Mouse (Mus musculus) natural killer cell, adult 2 months (primary cell): ENCODE results near the gene Rpl10-ps3.

Experiments
- DNase-seq, 2 experiments: peaks; one replicate each; pipeline ENCODE4 v3.0.0; 2022; ENCODE audit warnings: low spot score in 2 of 2

The Rpl10-ps3 gene

GRCm38 (mm10) chr9:50311036-50311545 lies 33.7 kb downstream of the Rpl10-ps3 start:
- DNase-seq = no peak

GRCm38 (mm10) chr9:50305666-50306402 lies 38.9 kb downstream of the Rpl10-ps3 start:
- DNase-seq = no peak

- no peak for DNase-seq
These were observed 39.7 kb downstream of the Rpl10-ps3 start for GRCm38 (mm10) chr9:50305046-50305445.

GRCm38 (mm10) chr9:50304004-50304403 lies 40.8 kb downstream of the Rpl10-ps3 start:
- no peak for DNase-seq

- DNase-seq = no peak
These were observed 43.0 kb downstream of the Rpl10-ps3 start for GRCm38 (mm10) chr9:50301722-50302121.

GRCm38 (mm10) chr9:50298389-50298788 lies 46.4 kb downstream of the Rpl10-ps3 start:
- DNase-seq = no peak
